Mouse (Mus musculus): ENCODE measurements around the gene Gnb4. TPM values are rescaled to one million over a fixed set of nuclear protein-coding genes. Genes with fewer than 3 reads are reported as not detected.
A peak's percentile ranks its signal among the peaks of the same experiment; 100 is the strongest.

Gene Gnb4
- polyA plus RNA-seq (2015; fragmentation: Nextera tagmentation; extraction: Ambion mirVana): 43.4 and 44.4 TPM in 2 replicates

DNA sequence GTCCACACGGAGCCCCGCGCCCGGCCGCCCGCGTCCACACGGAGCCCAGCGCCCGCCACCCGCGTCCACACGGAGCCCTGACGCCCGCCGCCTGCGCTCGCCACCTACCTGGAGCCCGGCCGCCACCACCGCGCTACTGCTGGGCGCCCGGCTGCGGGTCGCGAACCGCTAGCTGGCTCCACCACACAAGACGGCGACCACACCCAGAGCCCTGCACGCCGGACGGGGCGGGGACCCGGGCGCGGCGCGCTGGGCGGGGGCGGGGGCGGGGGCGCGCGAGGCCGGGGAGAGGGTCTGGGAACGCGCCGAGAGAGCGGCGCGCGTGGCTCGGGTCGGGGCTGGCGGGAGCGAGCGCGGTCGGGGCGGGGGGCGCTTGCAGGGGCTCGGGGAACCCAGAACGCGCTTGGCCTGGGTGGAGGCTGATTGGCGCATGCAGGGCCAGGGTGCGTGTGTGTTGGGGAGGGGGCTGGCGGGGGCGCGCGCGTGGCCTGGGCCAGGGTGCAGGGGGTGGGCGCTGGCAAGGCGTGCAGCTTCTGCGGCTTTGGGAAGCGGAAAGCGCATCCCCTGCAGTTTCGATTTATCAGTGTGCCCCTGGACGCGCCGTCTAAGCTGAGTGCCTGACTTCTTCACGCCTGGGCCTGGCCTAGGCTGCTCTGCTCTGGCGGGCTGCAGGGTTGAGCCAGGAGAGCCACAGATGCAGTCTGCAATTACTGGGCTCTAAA, at the start of gene Gnb4:
TSS of gene Gnb4 (minus strand) at position 255 of the 722 bp plus-strand sequence.
- no peaks in the 10 kb centered on the region for H3K9me3 ChIP-seq (ENCODE audit: control insufficient read depth, low read length)
- ATAC-seq: peak; percentile 89
- H3K27me3 ChIP-seq (replicated peaks; ENCODE audit: control insufficient read depth, insufficient read depth, low read length): no peaks in the 10 kb centered on the region; the same call in 1 of the 2 replicates
- H3K36me3 ChIP-seq (ENCODE audit: control insufficient read depth, insufficient read depth, low read length): no peaks in the 10 kb centered on the region
- no peaks in the 10 kb centered on the region for H3K4me1 ChIP-seq (ENCODE audit: control insufficient read depth, insufficient read depth, low read length)
- WGBS: 2% methylated on average over 58 of the region's 83 CpGs
- H3K4me2 ChIP-seq (ENCODE audit: low read depth, low read length): peak within 1 kb of the TSS; percentile 71
- H3K4me3 ChIP-seq (ENCODE audit: low read length): peak within 1 kb of the TSS; percentile 66
- peak within 1 kb of the TSS; percentile 69 for H3K27ac ChIP-seq (ENCODE audit: low read length)
- H3K9ac ChIP-seq (ENCODE audit: low read depth, low read length): peak within 1 kb of the TSS; percentile 80

DNA sequence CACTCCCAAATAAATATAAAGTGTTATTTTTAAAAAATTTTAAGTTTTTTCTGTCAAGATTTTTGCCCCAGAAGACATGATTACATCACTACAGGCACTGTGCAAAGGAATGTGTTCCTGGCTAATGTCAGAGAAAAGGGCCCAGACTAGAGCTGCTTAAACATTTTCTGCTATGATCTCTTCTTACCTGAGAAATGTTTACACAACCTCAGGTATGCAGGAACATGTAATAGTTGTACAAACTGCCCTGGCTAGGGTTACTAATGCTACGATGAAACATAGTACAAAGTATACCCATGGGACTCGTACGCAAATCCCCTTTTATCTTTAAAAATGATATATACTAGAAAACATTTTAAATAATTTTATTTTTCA, 45.2 kb upstream of the Gnb4 start:
- no peak for ATAC-seq
- Histone ChIP-seq H3K36me3 (ENCODE audit: control insufficient read depth, insufficient read depth, low read length) (no peaks in the 10 kb centered on the region), H3K9ac (ENCODE audit: low read depth, low read length) (no peak overlapping the region), H3K27me3 (replicated peaks; ENCODE audit: control insufficient read depth, insufficient read depth, low read length) (no peaks in the 10 kb centered on the region), H3K4me2 (ENCODE audit: low read depth, low read length) (no peak overlapping the region), H3K4me1 (ENCODE audit: control insufficient read depth, insufficient read depth, low read length) (no peaks in the 10 kb centered on the region), H3K4me3 (ENCODE audit: low read length) (no peak overlapping the region), H3K9me3 (ENCODE audit: control insufficient read depth, low read length) (no peaks in the 10 kb centered on the region), H3K27ac (ENCODE audit: low read length) (no peak overlapping the region)
- WGBS: 76% methylated on average over 3 of the region's 3 CpGs

DNA sequence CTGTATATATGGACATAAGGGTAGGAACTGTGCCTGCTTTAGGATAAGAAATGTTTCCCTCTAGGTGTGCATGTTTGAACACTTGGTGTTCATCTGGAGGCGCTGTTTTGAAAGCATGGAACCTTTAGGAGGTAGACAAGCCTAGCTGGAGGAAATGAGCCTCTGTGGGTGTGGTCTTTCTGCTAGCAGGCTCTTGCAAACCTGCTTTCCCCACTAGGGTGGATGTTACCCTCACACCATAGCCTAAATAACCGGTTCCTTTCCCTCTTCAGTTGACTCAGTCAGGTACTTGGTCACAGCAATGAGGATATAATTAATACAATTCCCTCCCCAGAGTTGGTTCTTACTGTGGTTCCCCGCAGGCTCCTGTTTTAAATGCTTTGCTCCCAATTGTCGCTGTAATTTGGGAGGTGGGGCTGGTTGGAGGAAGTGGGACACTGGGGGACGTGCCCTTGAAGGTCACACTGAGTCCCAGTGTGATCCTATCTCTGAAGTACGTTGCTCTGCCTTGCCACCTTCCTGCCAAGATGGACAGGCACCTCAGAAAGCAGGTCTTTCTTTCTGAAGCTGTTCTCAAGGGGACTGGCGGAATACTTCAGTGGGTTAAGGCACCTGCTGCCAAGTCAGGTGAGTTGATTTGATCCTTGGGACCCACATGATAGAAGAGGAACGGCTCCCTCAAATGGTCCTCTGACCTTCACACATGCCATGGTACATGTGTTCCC, 44.6 kb upstream of the Gnb4 start:
- no peaks in the 10 kb centered on the region for H3K27me3 ChIP-seq (replicated peaks; ENCODE audit: control insufficient read depth, insufficient read depth, low read length)
- no peaks in the 10 kb centered on the region for H3K36me3 ChIP-seq (ENCODE audit: control insufficient read depth, insufficient read depth, low read length)
- H3K4me2 ChIP-seq (ENCODE audit: low read depth, low read length): no peak overlapping the region
- ATAC-seq: no peak
- WGBS: 61% methylated on average over 8 of the region's 8 CpGs
- no peak overlapping the region for H3K9ac ChIP-seq (ENCODE audit: low read depth, low read length)
- no peaks in the 10 kb centered on the region for H3K9me3 ChIP-seq (ENCODE audit: control insufficient read depth, low read length)
- no peak overlapping the region for H3K27ac ChIP-seq (ENCODE audit: low read length)
- H3K4me1 ChIP-seq (ENCODE audit: control insufficient read depth, insufficient read depth, low read length): no peaks in the 10 kb centered on the region
- no peak overlapping the region for H3K4me3 ChIP-seq (ENCODE audit: low read length)

DNA sequence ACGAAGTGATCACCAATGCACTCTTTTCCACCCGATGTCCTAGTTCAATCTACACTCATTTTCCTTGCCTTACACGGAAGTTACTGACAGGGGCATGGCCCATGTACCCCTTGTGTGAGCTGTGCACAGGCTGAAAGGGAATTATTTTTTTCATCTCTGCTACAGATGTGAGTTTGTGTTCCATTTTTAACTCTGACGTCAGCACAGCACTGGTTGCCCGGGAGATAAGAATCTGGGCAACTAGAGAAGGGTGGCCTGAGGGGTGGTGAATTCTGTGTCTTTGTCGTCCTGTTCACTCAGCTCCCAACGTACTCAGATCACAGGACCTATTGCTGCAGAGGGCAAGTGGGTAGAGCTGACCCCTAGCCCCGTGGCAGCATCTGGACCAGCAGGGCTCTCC, 43.9 kb upstream of the Gnb4 start:
- Histone ChIP-seq H3K4me1 (ENCODE audit: control insufficient read depth, insufficient read depth, low read length) (no peaks in the 10 kb centered on the region), H3K27ac (ENCODE audit: low read length) (no peak overlapping the region), H3K36me3 (ENCODE audit: control insufficient read depth, insufficient read depth, low read length) (no peaks in the 10 kb centered on the region), H3K4me3 (ENCODE audit: low read length) (no peak overlapping the region), H3K27me3 (replicated peaks; ENCODE audit: control insufficient read depth, insufficient read depth, low read length) (no peaks in the 10 kb centered on the region), H3K9me3 (ENCODE audit: control insufficient read depth, low read length) (no peaks in the 10 kb centered on the region), H3K4me2 (ENCODE audit: low read depth, low read length) (no peak overlapping the region), H3K9ac (ENCODE audit: low read depth, low read length) (no peak overlapping the region)
- 69% methylated on average over 8 of the region's 8 CpGs for WGBS
- no peak for ATAC-seq

DNA sequence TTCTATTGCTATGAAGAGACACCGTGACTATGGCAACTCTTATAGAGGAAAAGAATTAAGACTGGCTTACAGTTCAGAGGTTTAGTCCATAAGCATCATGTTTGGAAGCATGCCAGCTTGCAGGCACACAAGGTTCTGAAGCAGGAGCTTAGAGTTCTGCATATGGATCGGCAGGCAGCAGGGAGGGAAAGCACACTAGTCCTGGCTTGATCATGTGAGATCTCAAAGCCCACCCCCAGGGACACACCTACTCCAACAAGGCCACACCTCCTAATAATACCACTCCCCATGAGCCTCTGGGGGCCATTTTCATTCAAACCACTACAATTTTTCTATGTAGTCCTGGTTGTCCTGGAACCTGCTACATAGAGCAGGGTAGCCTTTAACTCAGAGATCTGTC, 43.1 kb upstream of the Gnb4 start:
- Histone ChIP-seq H3K4me3 (ENCODE audit: low read length) (no peak overlapping the region), H3K9ac (ENCODE audit: low read depth, low read length) (no peak overlapping the region), H3K27me3 (replicated peaks; ENCODE audit: control insufficient read depth, insufficient read depth, low read length) (no peaks in the 10 kb centered on the region), H3K4me2 (ENCODE audit: low read depth, low read length) (no peak overlapping the region), H3K27ac (ENCODE audit: low read length) (no peak overlapping the region), H3K9me3 (ENCODE audit: control insufficient read depth, low read length) (no peaks in the 10 kb centered on the region), H3K36me3 (ENCODE audit: control insufficient read depth, insufficient read depth, low read length) (no peaks in the 10 kb centered on the region), H3K4me1 (ENCODE audit: control insufficient read depth, insufficient read depth, low read length) (no peaks in the 10 kb centered on the region)
- ATAC-seq: peak; percentile 12; the same call in 1 of the 2 replicates
- 89% methylated on average over 2 of the region's 2 CpGs for WGBS

GRCm38 (mm10) chr3:32658821-32659220, 42.4 kb upstream of the Gnb4 start:
- WGBS: 50% methylated on average over 16 of the region's 16 CpGs
- Histone ChIP-seq H3K9me3 (ENCODE audit: control insufficient read depth, low read length) (no peaks in the 10 kb centered on the region), H3K4me2 (ENCODE audit: low read depth, low read length) (peak overlapping the region; percentile 43), H3K27ac (ENCODE audit: low read length) (peak overlapping the region; percentile 66), H3K27me3 (replicated peaks; ENCODE audit: control insufficient read depth, insufficient read depth, low read length) (no peaks in the 10 kb centered on the region), H3K9ac (ENCODE audit: low read depth, low read length) (no peak overlapping the region; the same call in 1 of the 2 replicates), H3K4me1 (ENCODE audit: control insufficient read depth, insufficient read depth, low read length) (no peaks in the 10 kb centered on the region), H3K4me3 (ENCODE audit: low read length) (peak overlapping the region; percentile 28), H3K36me3 (ENCODE audit: control insufficient read depth, insufficient read depth, low read length) (no peaks in the 10 kb centered on the region)
- peak; percentile 93 for ATAC-seq

DNA sequence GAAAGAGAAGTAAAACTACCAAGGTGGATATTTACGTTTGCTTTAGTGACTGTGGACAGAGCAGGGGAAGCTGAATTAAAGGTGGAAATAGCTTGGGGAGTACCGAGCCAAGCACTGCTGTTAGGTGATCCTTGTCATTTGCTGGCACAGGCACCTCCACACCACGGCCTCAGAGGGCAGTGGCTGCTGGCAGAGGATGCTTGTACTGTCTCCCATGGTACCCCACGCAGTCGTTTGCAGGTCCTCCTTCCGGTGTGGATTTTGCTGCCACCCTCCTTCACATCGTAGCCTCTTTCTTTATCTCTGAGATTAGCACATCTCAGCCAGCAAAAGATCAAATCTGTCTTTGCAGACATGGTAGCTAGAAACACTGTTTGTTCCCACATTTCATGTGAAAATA, 42.0 kb upstream of the Gnb4 start:
- Histone ChIP-seq H3K36me3 (ENCODE audit: control insufficient read depth, insufficient read depth, low read length) (no peaks in the 10 kb centered on the region), H3K4me2 (ENCODE audit: low read depth, low read length) (peak overlapping the region; percentile 43), H3K4me1 (ENCODE audit: control insufficient read depth, insufficient read depth, low read length) (no peaks in the 10 kb centered on the region), H3K27ac (ENCODE audit: low read length) (peak overlapping the region; percentile 66), H3K9ac (ENCODE audit: low read depth, low read length) (no peak overlapping the region; the same call in 1 of the 2 replicates), H3K9me3 (ENCODE audit: control insufficient read depth, low read length) (no peaks in the 10 kb centered on the region), H3K27me3 (replicated peaks; ENCODE audit: control insufficient read depth, insufficient read depth, low read length) (no peaks in the 10 kb centered on the region), H3K4me3 (ENCODE audit: low read length) (peak overlapping the region; percentile 28)
- WGBS: 63% methylated on average over 7 of the region's 7 CpGs
- peak; percentile 53; the same call in 1 of the 2 replicates for ATAC-seq

DNA sequence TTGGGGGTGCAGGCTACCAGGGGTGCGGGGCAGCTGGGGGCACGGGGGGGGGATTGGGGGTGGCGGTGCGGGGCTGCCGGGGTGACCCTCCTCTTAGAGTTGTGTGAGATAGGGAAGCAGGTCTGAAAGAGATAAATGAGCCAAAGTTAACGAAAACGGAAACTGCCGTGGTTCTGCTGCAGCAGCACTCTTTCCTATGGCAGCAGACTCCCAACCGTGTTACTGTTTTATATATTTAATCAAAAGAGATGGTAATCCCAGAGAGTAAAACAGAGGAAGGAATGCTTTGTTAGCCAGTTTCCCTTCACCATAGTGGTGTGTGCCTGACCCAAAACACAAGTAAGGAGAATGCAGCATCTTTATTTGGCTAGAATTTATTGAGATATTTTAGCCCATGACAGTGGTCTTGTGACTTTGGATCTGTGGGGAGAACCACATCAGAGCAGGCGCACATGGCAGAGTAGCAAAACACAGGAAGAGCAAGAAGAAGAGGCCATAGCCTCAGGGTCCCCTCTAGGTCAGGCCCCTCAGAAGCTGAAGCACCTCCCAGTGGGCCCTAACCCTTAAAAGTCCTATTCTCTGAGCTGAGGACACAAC, 40.1 kb upstream of the Gnb4 start:
- Histone ChIP-seq H3K27ac (ENCODE audit: low read length) (no peak overlapping the region), H3K9ac (ENCODE audit: low read depth, low read length) (no peak overlapping the region), H3K9me3 (ENCODE audit: control insufficient read depth, low read length) (no peaks in the 10 kb centered on the region), H3K4me1 (ENCODE audit: control insufficient read depth, insufficient read depth, low read length) (no peaks in the 10 kb centered on the region), H3K4me2 (ENCODE audit: low read depth, low read length) (no peak overlapping the region), H3K4me3 (ENCODE audit: low read length) (no peak overlapping the region), H3K36me3 (ENCODE audit: control insufficient read depth, insufficient read depth, low read length) (no peaks in the 10 kb centered on the region), H3K27me3 (replicated peaks; ENCODE audit: control insufficient read depth, insufficient read depth, low read length) (no peaks in the 10 kb centered on the region)
- 69% methylated on average over 10 of the region's 10 CpGs for WGBS
- no peak for ATAC-seq

GRCm38 (mm10) chr3:32655994-32656393, 39.6 kb upstream of the Gnb4 start:
- H3K27me3 ChIP-seq (replicated peaks; ENCODE audit: control insufficient read depth, insufficient read depth, low read length): no peaks in the 10 kb centered on the region
- H3K36me3 ChIP-seq (ENCODE audit: control insufficient read depth, insufficient read depth, low read length): no peaks in the 10 kb centered on the region
- ATAC-seq: no peak
- no peak overlapping the region for H3K27ac ChIP-seq (ENCODE audit: low read length)
- H3K4me2 ChIP-seq (ENCODE audit: low read depth, low read length): no peak overlapping the region
- WGBS: 90% methylated on average over 4 of the region's 4 CpGs
- no peak overlapping the region for H3K4me3 ChIP-seq (ENCODE audit: low read length)
- no peaks in the 10 kb centered on the region for H3K4me1 ChIP-seq (ENCODE audit: control insufficient read depth, insufficient read depth, low read length)
- no peak overlapping the region for H3K9ac ChIP-seq (ENCODE audit: low read depth, low read length)
- no peaks in the 10 kb centered on the region for H3K9me3 ChIP-seq (ENCODE audit: control insufficient read depth, low read length)
